Mouse (Mus musculus): ENCODE measurements at regions not wholly inside any gene's neighbourhood (a gene's known extent, or its start where the extent isn't known, plus 50 kb on each side); places are given as distances from the start of the nearest gene placed in this dataset.

- TF ChIP-seq CTCF (IDR thresholded peaks at IDR 0.05; ENCODE audit: extremely low read depth, insufficient read depth, insufficient read length, insufficient replicate concordance) (no peak), POLR2A (IDR thresholded peaks at IDR 0.05; ENCODE audit: low read depth, low read length) (no peak)
These were observed 447.5 kb downstream of the Gsdmc2 start for GRCm38 (mm10) chr15:63397485-63397884.

All from spleen, adult 2 months (tissue).